Mouse (Mus musculus): ENCODE measurements around the gene D630003M21Rik.

- TF ChIP-seq CTCF (IDR thresholded peaks at IDR 0.05; ENCODE audit: low read depth, low read length) (no peak), EP300 (IDR thresholded peaks at IDR 0.05; ENCODE audit: insufficient read depth, low read depth, low read length) (no peak)
Measured at GRCm38 (mm10) chr2:158142981-158143380, 86.0 kb downstream of the D630003M21Rik start.

Data from ES-Bruce4 (cell line).